Mouse (Mus musculus): ENCODE measurements around the gene Vmn2r90. TPM values are rescaled to one million over a fixed set of nuclear protein-coding genes. Genes with fewer than 3 reads are reported as not detected.
"Not testable (repeated sequence)": the region's sequence is repeated elsewhere in the genome, so short reads cannot be mapped to it uniquely, and the experiment has no call there.

Vmn2r90 gene
- polyA plus RNA-seq (2015; fragmentation: Nextera tagmentation; extraction: Ambion mirVana) = not detected in 2 replicates

DNA sequence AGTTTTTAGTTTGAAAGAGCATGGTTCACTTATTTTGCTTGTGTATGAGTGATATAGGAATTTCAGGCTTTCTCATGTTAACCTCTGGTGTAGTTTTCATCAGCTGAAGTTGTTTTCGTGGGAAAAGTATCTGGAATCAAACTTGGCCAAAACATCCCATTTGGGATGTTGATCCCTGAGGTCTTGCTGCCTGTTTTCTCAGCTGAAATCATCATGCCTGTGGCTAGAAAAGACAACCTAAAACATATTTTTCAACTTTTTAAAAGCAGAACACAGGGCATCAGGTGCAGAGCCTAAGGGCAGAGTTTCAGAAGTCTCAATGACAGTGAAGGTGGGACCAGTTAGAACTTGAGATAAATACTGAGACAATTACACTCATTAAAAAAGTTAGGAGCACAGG lies at the start of gene Vmn2r90:
Vmn2r90 (plus strand) TSS at position 301 of the 400 bp plus-strand sequence.
- ATAC-seq (ENCODE audit: low FRiP score, low read depth) = no peak
- Histone ChIP-seq H3K36me3 (no peaks in the 10 kb centered on the region), H3K4me3 (no peak within 1 kb of the TSS), H3K9me3 (0 out of 2 replicates have a peak, but pooled peaks cover 6% of the 10 kb centered on the region), H3K4me2 (replicated peaks) (no peak within 1 kb of the TSS), H3K27me3 (no peaks in the 10 kb centered on the region), H3K27ac (no peak within 1 kb of the TSS), H3K4me1 (no peaks in the 10 kb centered on the region), H3K9ac (no peak within 1 kb of the TSS)
- WGBS = 69% methylated on average over 1 of the region's 1 CpGs

DNA sequence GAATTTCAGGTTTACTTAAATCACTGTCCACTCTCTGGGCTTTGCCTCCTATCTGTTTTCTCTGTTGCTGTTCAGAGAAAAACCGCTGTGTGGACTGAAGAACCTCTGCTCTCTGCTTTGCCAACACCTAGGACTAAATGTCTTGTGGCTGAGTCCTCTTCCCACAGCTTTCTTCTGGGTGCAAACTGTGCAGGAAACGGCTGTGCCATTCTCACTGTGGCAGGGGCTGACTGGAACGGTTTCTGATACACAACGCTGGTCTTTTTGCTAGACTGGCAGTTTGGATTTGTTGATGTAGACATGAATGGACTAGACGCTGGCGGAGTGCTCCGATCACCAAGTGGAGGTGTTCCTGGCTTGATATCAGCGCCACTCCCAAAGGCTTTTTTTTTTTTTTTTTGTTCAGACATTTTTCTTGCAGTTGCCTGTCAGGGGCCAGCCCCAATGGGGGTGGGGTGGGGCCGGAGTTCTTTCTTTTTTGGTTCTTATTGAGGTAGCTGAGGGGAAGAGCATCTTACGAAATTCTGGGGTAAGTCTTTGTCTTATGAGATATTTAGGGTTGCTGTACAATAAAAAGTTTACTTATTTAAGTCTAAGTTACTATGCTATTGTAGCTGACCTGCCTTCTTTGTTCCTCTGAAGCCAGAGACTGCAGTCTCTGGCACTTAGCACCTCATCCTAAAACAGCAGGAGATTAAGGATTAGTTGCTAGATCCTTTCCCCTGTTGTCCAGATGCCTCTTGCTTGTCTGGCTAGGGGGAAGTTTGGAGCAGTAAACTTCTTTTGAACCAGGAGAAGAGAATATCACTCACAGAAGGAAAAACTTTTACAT lies 48.3 kb upstream of the Vmn2r90 start:
- Histone ChIP-seq H3K27me3 (no peaks in the 10 kb centered on the region), H3K4me3 (peak overlapping the region; percentile 11; the same call in 1 of the 2 replicates), H3K9me3 (no peaks in the 10 kb centered on the region), H3K36me3 (no peaks in the 10 kb centered on the region), H3K4me2 (replicated peaks) (peak overlapping the region; percentile 32), H3K27ac (no peak overlapping the region), H3K9ac (no peak overlapping the region), H3K4me1 (no peaks in the 10 kb centered on the region)
- no peak for ATAC-seq (ENCODE audit: low FRiP score, low read depth)
- 14% methylated on average over 10 of the region's 10 CpGs for WGBS

DNA sequence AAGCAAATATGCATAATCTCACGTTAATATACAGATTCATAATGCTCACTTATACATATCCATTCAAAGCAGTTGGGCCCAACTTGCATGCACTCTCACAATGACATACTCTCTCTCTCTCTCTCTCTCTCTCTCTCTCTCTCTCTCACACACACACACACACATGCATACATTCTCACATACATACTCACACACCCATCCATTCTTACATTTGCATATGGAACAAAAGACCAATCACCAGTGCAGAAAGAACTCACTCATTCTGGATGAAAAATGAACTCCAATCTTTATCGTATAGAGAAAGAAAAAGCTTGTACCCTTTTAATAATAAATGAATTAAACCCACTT lies 47.7 kb upstream of the Vmn2r90 start:
- no peaks in the 10 kb centered on the region for H3K27me3 ChIP-seq
- H3K36me3 ChIP-seq = no peaks in the 10 kb centered on the region
- H3K4me1 ChIP-seq = no peaks in the 10 kb centered on the region
- no peaks in the 10 kb centered on the region for H3K9me3 ChIP-seq
- no peak for ATAC-seq (ENCODE audit: low FRiP score, low read depth)
- no peak overlapping the region for H3K4me3 ChIP-seq
- no peak overlapping the region for H3K4me2 ChIP-seq (replicated peaks)
- no peak overlapping the region for H3K27ac ChIP-seq
- 39% methylated on average over 2 of the region's 2 CpGs for WGBS
- H3K9ac ChIP-seq = no peak overlapping the region

DNA sequence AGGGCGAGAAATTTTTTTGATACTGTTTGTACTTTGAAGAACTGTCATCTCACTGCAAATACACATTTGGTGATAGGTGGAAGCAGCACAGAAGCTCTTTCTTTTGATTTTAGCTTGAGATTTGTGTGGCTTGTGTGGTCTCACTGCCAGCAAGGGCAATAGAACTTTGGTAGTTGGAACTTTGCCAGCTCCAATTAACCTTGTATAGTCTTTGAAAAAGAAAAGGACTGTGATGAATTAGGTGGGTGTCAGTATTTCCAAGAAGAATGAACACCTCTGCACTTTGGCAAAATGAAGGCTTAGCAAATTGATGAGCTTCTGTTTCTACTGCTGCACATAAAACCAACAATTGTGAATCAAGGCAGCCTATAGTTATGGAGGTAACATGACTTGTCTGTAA lies 24.8 kb upstream of the Vmn2r90 start:
- H3K4me2 ChIP-seq (replicated peaks) = no peak overlapping the region

DNA sequence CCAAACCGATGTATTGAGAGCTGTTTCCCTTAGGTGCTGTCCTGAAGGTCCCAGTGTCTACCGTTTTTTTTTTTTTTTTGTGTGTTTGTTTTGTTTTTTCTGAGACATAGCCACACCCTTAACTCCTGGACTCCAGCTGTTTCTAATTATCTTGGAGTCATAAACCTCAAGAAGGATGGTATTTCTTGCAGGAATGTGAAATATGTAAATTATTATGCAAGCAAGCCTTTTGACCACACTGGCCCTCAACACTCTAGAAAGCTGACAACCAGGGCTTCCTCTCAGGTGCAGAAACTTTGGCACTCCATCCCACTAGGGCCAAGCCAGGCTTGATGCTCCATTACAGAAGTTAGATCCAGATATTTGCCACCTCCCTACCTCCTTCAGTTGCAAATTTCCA lies 12.9 kb upstream of the Vmn2r90 start:
- no peak overlapping the region for H3K27ac ChIP-seq
- H3K4me1 ChIP-seq = no peaks in the 10 kb centered on the region
- 65% methylated on average over 2 of the region's 2 CpGs for WGBS
- no peaks in the 10 kb centered on the region for H3K36me3 ChIP-seq
- no peak overlapping the region for H3K9ac ChIP-seq
- ATAC-seq (ENCODE audit: low FRiP score, low read depth) = no peak
- no peaks in the 10 kb centered on the region for H3K27me3 ChIP-seq
- H3K9me3 ChIP-seq = no peaks in the 10 kb centered on the region
- no peak overlapping the region for H3K4me2 ChIP-seq (replicated peaks)
- no peak overlapping the region for H3K4me3 ChIP-seq

More for the DNA sequence above, 24.8 kb upstream of the Vmn2r90 start:
- Histone ChIP-seq H3K36me3 (no peaks in the 10 kb centered on the region), H3K27ac (no peak overlapping the region), H3K9ac (no peak overlapping the region), H3K4me3 (no peak overlapping the region), H3K9me3 (no peaks in the 10 kb centered on the region), H3K27me3 (no peaks in the 10 kb centered on the region), H3K4me1 (no peaks in the 10 kb centered on the region)
- ATAC-seq (ENCODE audit: low FRiP score, low read depth) = no peak
- WGBS = 72% methylated on average over 1 of the region's 1 CpGs

DNA sequence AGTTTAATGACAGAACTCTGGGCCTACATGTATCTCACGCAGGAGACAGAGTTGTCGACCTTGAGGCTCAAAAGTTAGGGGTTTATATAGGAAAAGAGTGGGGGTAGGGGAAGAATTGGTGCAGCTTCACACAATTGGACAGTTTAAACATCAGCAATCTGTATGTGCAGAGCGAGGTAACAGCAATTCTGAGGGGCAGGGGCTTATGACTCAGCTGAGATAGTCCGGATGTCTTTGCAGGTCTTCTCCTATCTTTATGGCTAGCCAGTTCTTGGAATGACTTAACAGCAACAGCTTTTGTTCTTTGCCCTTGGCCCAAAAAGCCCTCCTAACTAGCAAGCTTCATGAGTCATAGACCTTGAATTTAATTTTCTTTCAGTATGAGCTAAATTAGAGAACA lies 28.8 kb downstream of the Vmn2r90 start:
- H3K4me3 ChIP-seq; H3K9me3 ChIP-seq; H3K36me3 ChIP-seq; H3K4me2 ChIP-seq (replicated peaks); H3K4me1 ChIP-seq; ATAC-seq (ENCODE audit: low FRiP score, low read depth); H3K27me3 ChIP-seq; H3K9ac ChIP-seq; H3K27ac ChIP-seq: not testable (repeated sequence)
- 79% methylated on average over 4 of the region's 4 CpGs for WGBS

DNA sequence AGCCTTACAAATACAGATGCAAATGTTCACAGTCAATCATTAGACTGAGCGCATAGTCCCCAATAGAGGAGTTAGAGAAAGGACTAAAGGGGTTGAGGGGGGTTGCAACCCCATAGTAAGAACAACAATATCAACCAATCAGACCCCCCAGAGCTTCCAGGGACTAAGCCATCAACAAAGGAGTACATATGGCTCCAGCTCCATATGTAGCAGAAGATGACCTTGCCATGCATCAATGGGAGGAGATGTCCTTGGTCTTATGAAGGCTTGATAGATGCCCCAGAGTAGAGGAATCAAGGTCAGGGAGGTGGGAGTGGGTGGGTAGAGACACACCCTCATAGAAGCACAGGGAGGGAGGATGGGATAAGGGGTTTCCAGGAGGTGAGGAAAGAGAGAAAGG lies 35.1 kb downstream of the Vmn2r90 start:
- H3K9me3 ChIP-seq = no peaks in the 10 kb centered on the region
- no peak overlapping the region for H3K27ac ChIP-seq
- 89% methylated on average over 1 of the region's 1 CpGs for WGBS
- no peak overlapping the region for H3K4me2 ChIP-seq (replicated peaks)
- no peaks in the 10 kb centered on the region for H3K27me3 ChIP-seq
- H3K36me3 ChIP-seq = no peaks in the 10 kb centered on the region
- H3K9ac ChIP-seq = no peak overlapping the region
- H3K4me1 ChIP-seq = no peaks in the 10 kb centered on the region
- ATAC-seq (ENCODE audit: low FRiP score, low read depth) = no peak
- no peak overlapping the region for H3K4me3 ChIP-seq

DNA sequence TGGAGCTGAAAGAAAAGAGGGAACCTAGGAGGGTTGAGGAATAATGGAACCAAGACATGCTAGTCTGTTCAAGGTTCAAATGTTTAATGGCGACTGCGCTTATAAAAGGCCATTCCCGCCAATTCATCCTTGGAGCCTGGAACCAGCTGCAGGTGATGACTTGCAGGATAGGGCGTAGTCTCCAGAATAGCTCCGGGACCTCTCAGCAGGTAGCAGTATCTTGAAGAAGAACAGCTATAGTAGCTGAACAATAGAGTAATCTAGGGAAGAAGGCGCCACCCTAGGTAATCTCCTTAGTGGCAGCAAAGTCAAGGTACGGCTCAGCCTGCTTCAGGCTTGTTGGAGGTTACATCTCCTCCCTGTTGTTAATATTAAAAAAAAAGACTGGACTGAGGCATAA lies 35.8 kb downstream of the Vmn2r90 start:
- not testable (repeated sequence) for H3K4me2 ChIP-seq (replicated peaks); H3K9me3 ChIP-seq; H3K4me3 ChIP-seq; H3K36me3 ChIP-seq; H3K27ac ChIP-seq; H3K9ac ChIP-seq; H3K27me3 ChIP-seq; ATAC-seq (ENCODE audit: low FRiP score, low read depth); H3K4me1 ChIP-seq
- 91% methylated on average over 7 of the region's 7 CpGs for WGBS

DNA sequence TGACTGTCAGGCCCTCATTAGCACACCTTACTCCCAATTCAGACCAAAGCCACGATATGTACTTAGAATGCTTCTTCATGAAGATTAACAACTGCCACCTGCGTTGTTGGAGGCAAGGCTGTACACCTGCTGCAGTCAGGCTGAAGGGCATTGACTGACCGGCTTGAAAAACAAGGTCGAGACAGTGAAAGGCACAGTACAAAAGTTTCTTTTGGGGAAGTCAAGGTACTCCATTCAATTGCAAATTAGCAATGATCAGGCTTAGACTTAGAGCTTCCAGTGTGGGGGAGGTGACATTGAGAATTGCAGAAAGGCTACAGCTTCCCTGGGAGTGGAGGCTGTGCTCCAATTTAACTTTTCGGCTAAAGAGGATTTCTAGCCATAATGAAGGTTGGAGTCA lies 36.4 kb downstream of the Vmn2r90 start:
- H3K4me3 ChIP-seq; H3K9me3 ChIP-seq; H3K4me2 ChIP-seq (replicated peaks); H3K27ac ChIP-seq; H3K36me3 ChIP-seq; H3K9ac ChIP-seq; ATAC-seq (ENCODE audit: low FRiP score, low read depth); H3K4me1 ChIP-seq; H3K27me3 ChIP-seq: not testable (repeated sequence)
- 85% methylated on average over 5 of the region's 5 CpGs for WGBS

DNA sequence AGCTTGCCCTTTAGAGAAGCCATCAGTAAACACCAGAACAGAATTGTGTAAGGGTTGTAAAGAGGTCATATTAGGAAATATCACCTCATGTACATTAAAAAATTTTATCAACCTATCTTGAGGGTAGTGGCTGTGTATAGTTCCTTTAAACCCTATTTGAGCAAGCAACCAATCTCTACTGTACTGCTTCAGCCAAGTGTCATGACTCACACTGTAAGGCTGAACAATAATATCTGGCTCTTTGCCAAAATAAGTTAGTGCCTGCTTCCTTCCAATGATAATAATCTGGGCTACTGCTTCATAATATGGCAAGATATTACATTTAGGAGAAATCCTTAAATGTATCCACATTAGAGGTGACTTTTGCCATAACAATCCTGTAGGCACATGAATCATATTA lies 38.0 kb downstream of the Vmn2r90 start:
- not testable (repeated sequence) for H3K4me3 ChIP-seq; H3K36me3 ChIP-seq; H3K9ac ChIP-seq; H3K27me3 ChIP-seq; H3K4me1 ChIP-seq; H3K9me3 ChIP-seq; H3K4me2 ChIP-seq (replicated peaks); H3K27ac ChIP-seq; ATAC-seq (ENCODE audit: low FRiP score, low read depth)

DNA sequence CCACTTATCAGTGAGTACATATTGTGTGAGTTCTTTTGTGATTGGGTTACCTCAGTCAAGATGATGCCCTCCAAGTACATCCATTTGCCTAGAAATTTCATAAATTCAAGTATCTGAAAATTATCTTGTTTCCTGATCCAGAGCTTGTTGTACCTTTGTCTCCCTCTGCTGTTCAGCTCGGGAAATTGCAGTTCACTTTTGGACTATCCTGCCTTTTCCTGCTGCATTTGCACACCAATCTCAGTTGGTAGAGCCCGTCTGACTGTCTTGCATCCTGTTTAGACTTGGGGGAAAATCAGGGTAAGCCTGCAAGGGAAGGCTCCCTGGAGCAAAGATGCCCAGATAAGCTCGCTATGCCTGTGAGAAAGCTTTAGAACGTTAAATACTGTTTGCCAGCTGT lies 45.8 kb downstream of the Vmn2r90 start:
- not testable (repeated sequence) for H3K27me3 ChIP-seq; H3K27ac ChIP-seq; ATAC-seq (ENCODE audit: low FRiP score, low read depth); H3K4me3 ChIP-seq; H3K9ac ChIP-seq; H3K4me2 ChIP-seq (replicated peaks); H3K4me1 ChIP-seq; H3K36me3 ChIP-seq; H3K9me3 ChIP-seq
- 10% methylated on average over 4 of the region's 4 CpGs for WGBS

DNA sequence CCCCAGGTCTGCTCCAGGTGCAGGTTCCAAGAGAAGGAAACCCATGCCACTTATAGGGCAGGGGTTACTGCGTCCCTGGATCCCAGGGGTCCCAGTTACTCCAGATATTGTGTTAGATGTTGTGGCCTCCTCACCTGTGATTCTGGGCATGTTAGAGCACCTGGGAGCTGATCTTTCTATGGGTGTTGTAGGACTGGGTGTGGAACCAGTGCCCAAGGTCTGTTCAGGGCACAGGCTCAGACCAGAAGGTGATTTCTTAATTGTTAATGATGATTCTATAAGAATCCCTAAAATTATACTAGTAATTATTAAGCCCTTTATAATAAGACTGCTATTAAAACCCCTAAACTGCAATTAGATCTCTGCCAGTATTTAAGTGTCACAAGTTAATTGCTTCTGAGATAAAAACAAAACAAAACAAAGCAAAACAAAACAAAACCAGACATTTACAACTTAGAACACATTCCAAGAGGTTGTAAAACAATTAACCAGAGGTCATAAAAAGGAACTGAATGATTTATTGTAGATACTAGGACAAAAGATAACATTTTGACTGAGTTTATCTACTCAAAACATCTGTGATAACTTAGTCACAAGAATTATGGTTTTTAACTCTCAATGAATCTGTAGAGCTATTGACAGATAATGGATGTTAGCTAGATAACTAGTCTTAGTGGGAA lies 59.2 kb downstream of the Vmn2r90 start:
- Histone ChIP-seq H3K36me3 (no peaks in the 10 kb centered on the region), H3K27me3 (no peaks in the 10 kb centered on the region), H3K9ac (no peak overlapping the region), H3K4me2 (replicated peaks) (no peak overlapping the region), H3K9me3 (no peaks in the 10 kb centered on the region), H3K27ac (no peak overlapping the region), H3K4me1 (no peaks in the 10 kb centered on the region), H3K4me3 (no peak overlapping the region)
- ATAC-seq (ENCODE audit: low FRiP score, low read depth) = no peak
- 76% methylated on average over 1 of the region's 1 CpGs for WGBS

DNA sequence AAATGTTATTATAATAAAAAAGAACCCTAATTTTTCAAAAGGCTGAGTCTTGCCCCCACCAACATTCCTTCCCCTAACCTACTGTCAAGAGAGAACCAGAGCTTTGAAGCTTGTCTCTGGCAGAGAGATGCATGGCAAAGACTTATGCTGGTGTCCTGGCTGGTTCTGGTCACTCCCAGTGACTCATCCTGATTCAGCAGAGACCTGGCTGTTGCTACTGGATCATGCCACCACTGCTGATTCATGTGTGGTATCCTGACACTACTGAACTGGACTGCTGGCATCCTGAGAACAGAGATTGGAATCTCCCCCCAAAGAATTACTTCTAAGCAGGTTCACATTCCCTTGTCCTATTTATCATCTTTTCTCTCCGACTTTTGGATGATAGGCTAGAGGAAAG lies 60.7 kb downstream of the Vmn2r90 start:
- no peak for ATAC-seq (ENCODE audit: low FRiP score, low read depth)
- Histone ChIP-seq H3K9ac (no peak overlapping the region), H3K4me3 (no peak overlapping the region), H3K9me3 (no peaks in the 10 kb centered on the region), H3K4me2 (replicated peaks) (no peak overlapping the region), H3K36me3 (no peaks in the 10 kb centered on the region), H3K27me3 (no peaks in the 10 kb centered on the region), H3K27ac (no peak overlapping the region), H3K4me1 (no peaks in the 10 kb centered on the region)
- 55% methylated on average over 1 of the region's 1 CpGs for WGBS

Measured in limb, embryonic 13.5 days (tissue).